Mouse (Mus musculus) inflammation-experienced regulatory T-cells, adult 6 months (primary cell): ENCODE results near the gene Rbm28. TPM values are rescaled to one million over a fixed set of nuclear protein-coding genes. Genes with fewer than 3 reads are reported as not detected.

Experiments
- ATAC-seq: one replicate; pipeline ENCODE4 v1.8.0; 2017
- polyA plus RNA-seq, 3 experiments: library from polyadenylated mRNA; unstranded; fragments of 100-300 nt; shearing (Covaris generic); gene quantifications; one replicate each; pipeline ENCODE4 v1.2.1; 2017

Gene Rbm28
- polyA plus RNA-seq, 3 experiments from 2014 or later = 51.7 to 58.2 (median 54.8) TPM

DNA sequence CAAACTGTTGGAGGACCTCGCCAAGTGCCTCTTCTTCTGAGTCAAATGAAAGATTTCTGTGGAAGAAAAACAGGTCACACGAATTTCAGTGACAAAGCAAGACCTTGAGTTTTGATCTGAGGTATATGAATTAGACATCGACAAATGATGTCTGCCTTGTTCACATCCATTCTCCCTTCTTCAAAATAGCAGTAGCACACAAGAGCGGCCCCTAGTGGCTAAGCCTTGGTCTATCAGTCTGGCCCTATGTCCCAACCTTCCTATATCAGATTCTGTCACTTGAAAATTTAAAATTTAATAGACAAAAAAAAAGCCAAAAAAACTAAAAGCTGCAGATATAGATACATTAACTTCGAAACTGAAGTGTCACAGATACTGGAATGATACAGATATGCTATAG, 21.2 kb downstream of the Rbm28 start:
- no peak for ATAC-seq

GRCm38 (mm10) chr6:29137441-29137840, 27.4 kb downstream of the Rbm28 start:
- ATAC-seq = no peak

GRCm38 (mm10) chr6:29133100-29133499, 31.7 kb downstream of the Rbm28 start:
- ATAC-seq = no peak

- ATAC-seq = no peak
These were observed 37.9 kb downstream of the Rbm28 start for GRCm38 (mm10) chr6:29126878-29127426.

- no peak for ATAC-seq
These were observed 44.8 kb downstream of the Rbm28 start for GRCm38 (mm10) chr6:29119990-29120389.

GRCm38 (mm10) chr6:29118963-29119362, 45.8 kb downstream of the Rbm28 start:
- ATAC-seq = no peak

- ATAC-seq = no peak
These were observed 46.6 kb downstream of the Rbm28 start for GRCm38 (mm10) chr6:29118231-29118630.

GRCm38 (mm10) chr6:29117417-29118104, 47.2 kb downstream of the Rbm28 start:
- ATAC-seq = no peak

DNA sequence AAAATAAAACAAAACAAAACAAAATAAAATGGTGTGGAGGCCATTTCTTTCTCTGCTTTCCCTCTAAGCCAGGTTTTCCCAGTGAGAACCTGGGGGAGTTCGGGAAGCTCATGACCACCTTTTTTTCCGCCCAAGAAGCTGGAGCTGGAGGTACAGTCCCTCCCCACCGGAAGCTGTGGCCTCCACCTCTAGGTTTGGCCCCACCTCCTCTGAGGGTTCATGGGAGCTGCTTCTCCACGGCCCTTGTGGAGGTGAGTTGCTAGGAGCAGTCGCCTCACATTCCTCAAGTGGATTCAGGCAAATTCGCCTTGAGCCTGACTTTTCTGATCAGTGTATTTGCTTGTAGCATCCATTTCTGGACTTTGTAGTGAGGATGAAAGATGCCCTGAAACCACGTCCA, 49.0 kb downstream of the Rbm28 start:
- no peak for ATAC-seq

GRCm38 (mm10) chr6:29111501-29111900, 53.3 kb downstream of the Rbm28 start:
- ATAC-seq = no peak

- no peak for ATAC-seq
These were observed 56.4 kb downstream of the Rbm28 start for GRCm38 (mm10) chr6:29108376-29108775.

DNA sequence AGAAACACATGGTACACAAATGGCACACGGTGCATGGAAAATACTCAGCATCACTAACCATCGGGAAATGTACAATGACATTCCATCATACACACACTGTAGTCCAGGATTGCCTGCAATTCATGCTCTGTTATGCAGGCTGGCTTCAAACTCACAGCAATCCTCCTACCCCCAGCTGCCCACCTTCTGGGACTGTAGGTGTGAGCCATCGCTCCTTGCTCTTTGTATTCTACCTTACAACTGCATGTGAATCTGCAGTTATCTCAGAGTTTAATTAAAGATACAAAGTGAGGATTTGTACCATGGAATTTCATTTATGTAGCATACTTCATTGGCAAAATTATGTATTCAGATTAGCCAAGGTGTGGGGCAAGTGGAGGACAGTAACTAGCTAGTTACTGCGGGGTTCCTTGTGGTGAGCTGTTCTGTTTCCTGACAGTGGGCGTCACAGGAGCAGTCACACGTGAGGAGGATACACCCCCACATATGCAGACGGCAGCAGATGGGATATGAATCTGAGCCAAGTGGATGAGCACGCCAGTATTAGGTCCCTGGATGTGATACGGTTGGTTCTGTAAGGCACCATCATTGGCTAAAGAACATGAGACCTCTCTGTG, 63.5 kb downstream of the Rbm28 start:
- no peak for ATAC-seq

DNA sequence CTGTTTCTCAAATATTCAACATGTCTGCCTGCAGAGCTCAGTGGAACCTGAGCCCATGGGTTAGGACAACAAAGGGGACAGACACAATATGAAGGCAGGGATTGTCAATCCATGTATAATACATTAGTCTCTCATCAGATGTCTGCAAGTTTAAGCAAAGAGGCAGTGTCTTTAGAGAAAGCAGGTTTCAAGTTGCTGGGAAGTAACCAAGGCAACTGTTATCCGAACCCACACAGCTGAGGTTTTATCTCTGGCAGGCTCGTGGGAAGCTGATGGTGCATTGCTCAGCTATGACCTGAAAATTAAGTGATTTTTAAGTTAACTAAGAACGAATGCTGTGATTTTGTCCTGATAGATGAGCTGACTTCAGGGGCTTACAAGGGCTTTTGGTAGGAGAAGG, 64.4 kb downstream of the Rbm28 start:
- no peak for ATAC-seq

- no peak for ATAC-seq
These were observed 65.2 kb downstream of the Rbm28 start for GRCm38 (mm10) chr6:29099536-29100170.

DNA sequence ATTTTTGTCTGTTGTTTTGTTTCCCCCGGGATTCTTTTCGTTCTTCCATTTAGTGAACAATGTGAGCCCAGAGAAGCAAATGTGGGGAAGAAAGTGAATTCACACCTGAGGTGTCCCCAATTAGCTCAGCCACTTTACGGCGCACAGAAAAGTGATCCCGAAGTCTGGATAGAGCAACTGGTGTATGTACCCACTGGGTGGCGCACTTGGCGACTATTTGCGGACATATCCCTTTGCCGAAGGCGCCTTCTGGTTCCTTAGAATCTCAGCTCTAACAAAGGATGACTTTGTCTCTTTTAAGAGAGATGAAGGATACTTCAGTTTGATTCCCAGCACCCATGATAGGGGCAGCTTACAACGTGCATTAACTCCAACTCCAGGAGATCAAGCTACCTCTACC, 71.9 kb downstream of the Rbm28 start:
- ATAC-seq = no peak

- no peak for ATAC-seq
These were observed 72.6 kb downstream of the Rbm28 start for GRCm38 (mm10) chr6:29092234-29092633.

DNA sequence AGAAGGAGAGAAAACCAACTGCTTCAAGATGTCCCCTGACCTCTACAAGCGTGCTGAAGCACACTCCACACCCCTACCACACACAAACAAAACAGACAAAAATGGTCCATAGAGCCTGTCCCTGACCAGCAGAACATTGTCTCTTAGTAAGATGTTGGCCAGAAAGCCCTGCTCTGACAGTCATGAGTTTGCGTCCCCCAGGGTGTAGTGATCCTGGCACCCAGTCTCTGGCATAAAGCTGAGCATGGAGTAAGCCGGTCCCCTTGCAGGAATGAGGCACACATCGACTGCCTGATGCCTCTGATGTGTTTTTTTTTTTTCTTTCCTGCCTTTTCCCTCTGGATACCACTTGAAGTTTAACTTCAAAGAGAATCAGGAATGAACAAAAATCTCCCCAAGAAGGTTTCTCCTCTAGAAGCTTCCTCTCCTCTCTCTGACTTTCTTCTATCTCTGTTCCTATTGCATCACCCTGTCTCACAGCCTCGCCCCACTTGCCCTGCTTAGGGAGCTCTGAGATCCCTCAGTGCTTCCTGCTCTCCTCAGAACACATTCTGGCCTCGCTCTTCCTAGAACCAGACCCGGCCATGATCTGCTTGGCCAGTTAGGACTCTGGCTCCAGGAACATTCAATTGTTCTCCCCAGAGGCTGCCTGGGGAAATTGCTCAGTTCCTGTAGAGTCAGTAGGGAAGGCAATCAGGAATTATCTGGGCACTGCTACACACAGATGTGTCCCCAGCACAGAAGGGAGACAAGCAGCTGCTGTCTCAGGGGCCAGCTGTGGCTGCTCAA, 76.7 kb downstream of the Rbm28 start:
- ATAC-seq = no peak

DNA sequence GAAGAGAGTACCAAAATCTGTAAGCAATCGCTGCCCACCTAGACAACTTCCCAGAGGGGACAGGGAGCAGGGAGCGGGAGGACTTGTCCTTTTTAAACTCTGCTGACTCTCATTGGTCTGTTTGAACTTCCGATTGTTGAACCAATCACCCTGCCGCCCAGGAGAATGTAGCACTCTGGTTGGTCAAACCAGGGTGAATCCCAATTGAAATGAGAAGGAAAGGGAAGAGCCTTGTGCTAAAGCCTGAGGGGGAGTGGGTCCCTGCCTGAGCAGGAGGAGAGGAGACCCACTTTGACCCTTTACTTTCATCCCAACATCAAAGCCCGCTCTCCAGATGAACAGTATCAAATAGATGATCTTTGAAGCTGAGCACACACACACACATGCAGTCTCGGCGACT, 80.4 kb downstream of the Rbm28 start:
- ATAC-seq = no peak

DNA sequence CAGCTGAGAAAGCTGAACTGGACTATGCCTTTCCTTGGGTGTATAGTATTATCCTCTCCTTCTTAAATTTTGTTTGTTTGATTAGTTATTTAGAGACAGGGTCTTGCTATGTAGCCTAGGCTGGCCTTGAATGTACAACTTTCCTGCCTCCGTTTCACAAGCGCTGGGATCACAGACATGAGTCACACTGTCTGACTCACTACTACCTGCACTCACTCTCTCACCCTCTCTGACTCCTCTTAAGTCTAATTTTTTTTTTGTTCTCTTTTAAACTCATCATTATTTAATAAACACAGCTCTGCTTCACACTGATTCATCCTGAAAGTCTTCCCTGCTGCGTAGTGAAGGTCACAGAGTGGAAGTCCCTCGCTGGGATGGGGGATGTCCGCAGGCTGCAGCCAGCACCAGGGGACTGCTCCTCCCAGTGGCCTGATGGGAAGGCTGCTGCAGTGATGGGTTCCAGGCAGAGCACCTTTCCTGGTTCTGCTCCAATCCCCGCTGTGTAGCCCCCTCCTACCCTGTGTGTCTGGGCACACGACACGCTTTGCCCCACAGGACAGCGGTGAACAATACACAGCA, 81.9 kb downstream of the Rbm28 start:
- ATAC-seq = no peak

DNA sequence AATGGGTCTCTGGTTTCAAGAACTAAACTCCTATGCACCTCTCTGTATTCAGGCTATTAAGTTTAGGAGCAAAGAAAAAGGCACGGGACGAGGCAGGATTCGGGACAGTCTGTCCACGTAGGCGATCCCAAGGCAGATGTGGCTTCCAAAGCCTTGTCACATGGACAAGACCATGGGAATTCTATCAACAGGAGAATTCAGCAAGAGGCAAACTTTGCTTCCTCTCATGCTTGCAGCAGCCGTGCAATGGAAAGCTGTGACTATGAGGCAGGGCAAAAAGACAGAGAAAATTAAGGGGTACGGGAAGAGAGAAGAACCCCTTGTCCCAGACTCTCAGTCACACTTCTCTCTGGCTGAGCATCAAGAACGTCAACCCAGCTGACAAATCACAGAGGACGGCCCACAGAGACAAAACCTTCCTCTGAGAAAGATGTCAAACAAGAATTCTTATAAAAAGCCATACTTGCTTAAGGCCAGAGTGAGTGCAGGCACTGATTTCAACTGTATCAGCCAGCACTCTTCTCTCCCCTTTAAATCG, 82.9 kb downstream of the Rbm28 start:
- no peak for ATAC-seq

DNA sequence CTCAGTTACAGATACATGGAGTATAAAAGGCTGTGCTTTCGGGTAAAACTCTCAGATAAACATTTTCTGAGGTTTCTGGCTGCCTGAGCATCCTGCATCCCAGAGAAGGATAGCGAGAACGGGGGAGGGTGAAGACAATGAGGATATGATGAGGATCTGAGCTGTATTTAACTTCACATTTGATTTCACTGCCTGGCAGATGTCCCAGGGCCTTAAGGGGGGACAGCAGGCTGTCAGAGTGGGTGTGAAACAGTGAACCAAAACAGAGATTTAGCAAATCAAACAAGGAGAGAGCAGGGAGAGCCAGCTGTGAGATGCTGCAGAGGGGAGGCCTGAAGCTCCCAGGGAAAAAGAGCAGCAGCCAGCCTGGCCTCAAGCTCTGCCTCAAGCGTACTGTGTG, 85.5 kb downstream of the Rbm28 start:
- no peak for ATAC-seq

- ATAC-seq = no peak
These were observed 90.7 kb downstream of the Rbm28 start for GRCm38 (mm10) chr6:29074133-29074469.
